Mouse (Mus musculus): ENCODE measurements at regions not wholly inside any gene's neighbourhood (a gene's known extent, or its start where the extent isn't known, plus 50 kb on each side); places are given as distances from the start of the nearest gene placed in this dataset.

DNA sequence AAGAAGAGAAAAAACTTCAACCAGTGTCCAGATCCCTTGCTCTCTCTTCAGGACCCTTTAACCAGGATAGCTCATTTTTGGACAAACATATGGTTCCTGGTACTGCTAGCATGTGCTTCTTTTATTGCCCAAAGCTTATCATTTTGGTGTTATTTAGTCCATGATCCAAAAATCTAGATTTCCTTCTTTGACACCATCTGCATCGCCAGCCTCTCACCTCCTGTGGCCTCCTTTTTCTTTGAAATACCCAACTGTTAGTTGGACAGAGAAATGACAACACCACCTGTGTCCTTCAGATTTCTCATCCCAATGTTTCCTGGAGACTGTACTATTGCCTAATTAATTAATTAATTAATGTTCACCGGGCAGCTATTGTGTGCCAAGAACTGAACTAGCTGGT lies 188.0 kb upstream of the Plppr1 start:
- H3K4me2 ChIP-seq (ENCODE audit: low read depth, low read length) = no peak overlapping the region
- H3K9ac ChIP-seq (replicated peaks; ENCODE audit: low read depth, low read length) = no peak overlapping the region
- TF ChIP-seq CTCF (IDR thresholded peaks at IDR 0.05; ENCODE audit: low read depth) = no peak
- H3K4me3 ChIP-seq (ENCODE audit: low read depth, low read length) = no peak overlapping the region
- H3K9me3 ChIP-seq (replicated peaks; ENCODE audit: control insufficient read depth, low read length) = no peaks in the 10 kb centered on the region
- no peaks in the 10 kb centered on the region for H3K4me1 ChIP-seq (ENCODE audit: control insufficient read depth, insufficient read depth)
- WGBS = 84% methylated on average over 2 of the region's 2 CpGs
- no peaks in the 10 kb centered on the region for H3K27me3 ChIP-seq (ENCODE audit: control insufficient read depth, insufficient read depth, low read length)
- H3K36me3 ChIP-seq (replicated peaks; ENCODE audit: control insufficient read depth, insufficient read depth, low read length) = no peaks in the 10 kb centered on the region
- no peak overlapping the region for H3K27ac ChIP-seq (ENCODE audit: low read depth)
- DNase-seq (ENCODE audit: low spot score) = no peak
- ATAC-seq (ENCODE audit: insufficient read depth, low read depth) = no peak

DNA sequence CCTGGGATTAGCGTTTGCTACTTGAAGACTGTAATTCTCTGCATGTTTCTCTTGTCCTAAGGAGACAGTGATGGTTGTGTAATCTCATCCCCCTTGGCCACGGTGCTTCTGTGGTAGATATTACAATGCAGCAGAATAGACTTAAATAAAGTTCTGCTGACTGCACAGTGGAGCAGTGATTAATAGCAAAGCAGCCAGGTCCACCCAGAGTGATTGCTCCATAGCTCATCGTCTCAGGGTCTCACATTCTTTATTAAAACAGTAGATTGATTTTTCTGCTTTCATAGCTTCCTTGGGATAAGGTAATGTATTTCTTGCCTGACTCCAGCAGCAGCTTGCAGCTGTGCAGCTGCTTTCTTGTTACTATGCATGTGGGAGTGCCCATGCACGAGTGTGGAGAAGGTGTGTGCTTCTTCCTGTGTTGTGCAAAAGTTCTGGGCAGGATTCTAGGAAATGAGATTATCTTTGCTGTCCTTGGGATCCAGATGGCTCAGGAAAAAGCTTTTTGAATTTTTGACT lies 169.9 kb upstream of the Plppr1 start:
- no peak overlapping the region for H3K9ac ChIP-seq (replicated peaks; ENCODE audit: low read depth, low read length)
- H3K27me3 ChIP-seq (ENCODE audit: control insufficient read depth, insufficient read depth, low read length) = no peaks in the 10 kb centered on the region
- H3K4me1 ChIP-seq (ENCODE audit: control insufficient read depth, insufficient read depth) = no peaks in the 10 kb centered on the region
- TF ChIP-seq EP300 (IDR thresholded peaks at IDR 0.05; ENCODE audit: low read depth) (no peak), CTCF (IDR thresholded peaks at IDR 0.05; ENCODE audit: low read depth) (no peak)
- ATAC-seq (ENCODE audit: insufficient read depth, low read depth) = no peak
- no peaks in the 10 kb centered on the region for H3K36me3 ChIP-seq (replicated peaks; ENCODE audit: control insufficient read depth, insufficient read depth, low read length)
- H3K4me3 ChIP-seq (ENCODE audit: low read depth, low read length) = no peak overlapping the region
- H3K4me2 ChIP-seq (ENCODE audit: low read depth, low read length) = no peak overlapping the region
- DNase-seq (ENCODE audit: low spot score) = no peak
- H3K27ac ChIP-seq (ENCODE audit: low read depth) = no peak overlapping the region
- no peaks in the 10 kb centered on the region for H3K9me3 ChIP-seq (replicated peaks; ENCODE audit: control insufficient read depth, low read length)
- 63% methylated on average over 4 of the region's 4 CpGs for whole genome bisulfite sequencing

DNA sequence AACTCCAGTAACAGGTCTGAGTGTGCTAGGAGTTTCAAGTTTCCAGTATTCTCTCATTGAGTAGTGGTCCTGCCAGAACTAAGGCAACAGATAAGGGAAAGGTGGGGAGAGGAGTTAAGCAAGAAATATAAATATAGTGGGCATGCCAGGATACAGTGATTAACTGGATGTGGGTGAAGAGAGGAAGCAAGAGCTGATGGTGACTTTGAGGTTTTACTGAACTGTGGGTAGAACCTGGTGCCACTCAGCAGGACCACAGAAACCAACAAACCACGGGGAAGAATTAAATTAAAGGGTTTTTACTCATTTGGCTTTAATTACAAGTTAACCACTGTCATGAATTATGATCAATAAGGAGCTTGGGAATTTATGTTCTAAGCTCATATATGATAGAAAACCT lies 154.5 kb upstream of the Plppr1 start:
- 66% methylated on average over 1 of the region's 1 CpGs for WGBS
- no peak overlapping the region for H3K27ac ChIP-seq (ENCODE audit: low read depth)
- no peaks in the 10 kb centered on the region for H3K9me3 ChIP-seq (replicated peaks; ENCODE audit: control insufficient read depth, low read length)
- H3K4me2 ChIP-seq (ENCODE audit: low read depth, low read length) = no peak overlapping the region
- H3K4me1 ChIP-seq (ENCODE audit: control insufficient read depth, insufficient read depth) = no peaks in the 10 kb centered on the region
- no peak overlapping the region for H3K9ac ChIP-seq (replicated peaks; ENCODE audit: low read depth, low read length)
- no peaks in the 10 kb centered on the region for H3K36me3 ChIP-seq (replicated peaks; ENCODE audit: control insufficient read depth, insufficient read depth, low read length)
- ATAC-seq (ENCODE audit: insufficient read depth, low read depth) = no peak
- no peak for DNase-seq (ENCODE audit: low spot score)
- TF ChIP-seq EP300 (IDR thresholded peaks at IDR 0.05; ENCODE audit: low read depth) (no peak), CTCF (IDR thresholded peaks at IDR 0.05; ENCODE audit: low read depth) (no peak)
- no peak overlapping the region for H3K4me3 ChIP-seq (ENCODE audit: low read depth, low read length)
- no peaks in the 10 kb centered on the region for H3K27me3 ChIP-seq (ENCODE audit: control insufficient read depth, insufficient read depth, low read length)

DNA sequence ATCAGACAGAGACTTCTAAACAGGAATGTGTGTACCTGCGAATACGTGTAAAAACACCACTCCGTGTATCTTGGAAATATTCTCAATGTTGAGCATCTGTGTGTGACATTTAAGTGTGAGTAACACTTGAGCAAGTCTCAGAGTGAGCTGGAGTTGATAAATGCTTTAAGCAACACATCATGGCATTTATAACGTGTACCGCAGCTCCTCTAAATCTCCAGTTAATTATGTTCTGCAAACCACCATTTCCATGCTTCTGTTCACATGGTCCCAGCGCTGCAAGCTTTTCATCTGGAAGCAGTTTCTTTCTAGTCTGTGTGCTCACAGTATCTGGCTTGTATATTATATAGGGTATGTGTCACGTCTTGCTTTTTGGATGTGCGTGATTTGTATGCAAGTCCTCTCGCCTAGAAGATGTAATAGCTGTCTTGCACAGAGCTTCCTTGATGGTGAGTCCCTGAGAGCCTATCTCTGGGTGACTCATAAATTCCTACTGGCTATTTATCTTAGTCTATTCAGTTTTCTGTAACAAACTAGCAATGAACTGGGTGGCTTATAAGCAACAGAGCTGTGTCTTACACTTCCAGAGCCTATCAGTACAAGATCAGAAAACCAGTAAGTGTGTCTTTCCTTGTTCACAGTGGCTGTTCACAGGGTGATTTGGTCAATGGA lies 153.7 kb upstream of the Plppr1 start:
- ATAC-seq (ENCODE audit: insufficient read depth, low read depth) = no peak
- 75% methylated on average over 9 of the region's 9 CpGs for WGBS
- DNase-seq (ENCODE audit: low spot score) = no peak
- H3K27me3 ChIP-seq (ENCODE audit: control insufficient read depth, insufficient read depth, low read length) = no peaks in the 10 kb centered on the region
- no peak overlapping the region for H3K4me3 ChIP-seq (ENCODE audit: low read depth, low read length)
- H3K4me1 ChIP-seq (ENCODE audit: control insufficient read depth, insufficient read depth) = no peaks in the 10 kb centered on the region
- no peaks in the 10 kb centered on the region for H3K9me3 ChIP-seq (replicated peaks; ENCODE audit: control insufficient read depth, low read length)
- no peaks in the 10 kb centered on the region for H3K36me3 ChIP-seq (replicated peaks; ENCODE audit: control insufficient read depth, insufficient read depth, low read length)
- H3K9ac ChIP-seq (replicated peaks; ENCODE audit: low read depth, low read length) = no peak overlapping the region
- H3K27ac ChIP-seq (ENCODE audit: low read depth) = no peak overlapping the region
- no peak overlapping the region for H3K4me2 ChIP-seq (ENCODE audit: low read depth, low read length)
- TF ChIP-seq CTCF (IDR thresholded peaks at IDR 0.05; ENCODE audit: low read depth) (no peak), EP300 (IDR thresholded peaks at IDR 0.05; ENCODE audit: low read depth) (no peak)

DNA sequence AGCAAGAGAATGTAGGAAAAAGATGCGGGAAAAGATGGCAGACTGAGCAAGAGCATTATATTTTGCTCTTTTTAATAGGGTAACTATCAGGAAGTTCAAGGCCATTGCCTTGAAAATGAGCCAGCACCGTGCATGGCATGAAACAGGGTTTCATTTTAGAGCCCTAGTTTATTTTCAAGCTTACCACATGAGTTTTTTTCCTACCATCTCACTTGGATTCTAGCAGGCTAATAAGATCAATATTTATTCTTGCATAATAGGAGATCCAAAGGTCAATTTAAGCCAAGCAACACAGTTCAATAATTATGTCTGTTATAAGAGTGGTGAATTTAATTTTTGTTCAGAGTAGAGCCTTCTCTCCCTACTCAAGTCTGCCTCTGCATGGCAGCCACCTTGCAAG lies 149.9 kb upstream of the Plppr1 start:
- Histone ChIP-seq H3K27me3 (ENCODE audit: control insufficient read depth, insufficient read depth, low read length) (no peaks in the 10 kb centered on the region), H3K4me2 (ENCODE audit: low read depth, low read length) (no peak overlapping the region), H3K9ac (replicated peaks; ENCODE audit: low read depth, low read length) (no peak overlapping the region), H3K36me3 (replicated peaks; ENCODE audit: control insufficient read depth, insufficient read depth, low read length) (no peaks in the 10 kb centered on the region), H3K9me3 (replicated peaks; ENCODE audit: control insufficient read depth, low read length) (no peaks in the 10 kb centered on the region), H3K4me3 (ENCODE audit: low read depth, low read length) (no peak overlapping the region), H3K27ac (ENCODE audit: low read depth) (no peak overlapping the region), H3K4me1 (ENCODE audit: control insufficient read depth, insufficient read depth) (no peaks in the 10 kb centered on the region)
- 76% methylated on average over 2 of the region's 2 CpGs for WGBS
- no peak for TF ChIP-seq EP300 (IDR thresholded peaks at IDR 0.05; ENCODE audit: low read depth)
- TF ChIP-seq CTCF (IDR thresholded peaks at IDR 0.05; ENCODE audit: low read depth) = no peak
- DNase-seq (ENCODE audit: low spot score) = no peak
- ATAC-seq (ENCODE audit: insufficient read depth, low read depth) = no peak

DNA sequence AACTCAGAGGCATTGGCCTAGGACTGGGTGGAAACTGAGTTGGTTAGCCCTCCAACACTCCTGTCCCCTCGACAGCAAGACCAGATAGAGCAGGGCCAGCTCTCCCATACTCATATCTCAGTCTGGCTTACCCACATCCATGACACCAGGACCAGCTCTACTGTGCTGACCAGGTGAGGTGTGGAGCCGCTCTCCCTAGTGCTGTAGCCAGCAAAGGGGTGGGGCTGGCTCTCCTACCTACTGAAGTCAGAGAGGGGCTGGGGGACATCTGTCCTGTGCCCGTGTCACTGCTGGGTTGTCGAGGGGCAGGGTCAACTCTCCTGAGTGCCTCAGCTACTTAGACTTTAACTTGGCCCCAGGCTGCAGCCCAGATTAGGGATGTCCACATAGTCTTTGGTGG lies 145.8 kb upstream of the Plppr1 start:
- no peaks in the 10 kb centered on the region for H3K27me3 ChIP-seq (ENCODE audit: control insufficient read depth, insufficient read depth, low read length)
- H3K4me2 ChIP-seq (ENCODE audit: low read depth, low read length) = no peak overlapping the region
- H3K36me3 ChIP-seq (replicated peaks; ENCODE audit: control insufficient read depth, insufficient read depth, low read length) = no peaks in the 10 kb centered on the region
- no peaks in the 10 kb centered on the region for H3K9me3 ChIP-seq (replicated peaks; ENCODE audit: control insufficient read depth, low read length)
- ATAC-seq (ENCODE audit: insufficient read depth, low read depth) (no peak), DNase-seq (ENCODE audit: low spot score) (no peak)
- no peaks in the 10 kb centered on the region for H3K4me1 ChIP-seq (ENCODE audit: control insufficient read depth, insufficient read depth)
- no peak overlapping the region for H3K9ac ChIP-seq (replicated peaks; ENCODE audit: low read depth, low read length)
- 62% methylated on average over 4 of the region's 4 CpGs for WGBS
- no peak overlapping the region for H3K4me3 ChIP-seq (ENCODE audit: low read depth, low read length)
- no peak overlapping the region for H3K27ac ChIP-seq (ENCODE audit: low read depth)
- TF ChIP-seq CTCF (IDR thresholded peaks at IDR 0.05; ENCODE audit: low read depth) (no peak), EP300 (IDR thresholded peaks at IDR 0.05; ENCODE audit: low read depth) (no peak)

Measured in heart, postnatal 0 days (tissue).